Mouse (Mus musculus): ENCODE results near the gene Asic4.

DNA sequence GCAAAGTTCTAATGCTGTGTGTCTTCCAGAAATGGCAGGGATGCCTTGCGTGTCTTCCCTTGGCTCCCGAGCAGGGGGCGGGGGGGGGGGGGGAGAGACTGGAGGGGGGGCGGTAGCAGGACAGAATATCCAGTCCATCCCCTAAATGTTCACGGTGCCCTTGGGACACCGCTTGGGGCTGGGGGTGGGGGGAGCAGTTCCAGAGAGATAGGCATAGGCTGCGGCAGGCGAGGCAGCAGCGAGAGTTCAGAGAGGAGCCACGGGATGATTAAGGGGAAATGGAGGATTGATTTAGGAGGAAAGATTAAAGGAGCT lies 7.4 kb downstream of the Asic4 start:
- TF ChIP-seq MAX (IDR thresholded peaks at IDR 0.05; ENCODE audit: low read depth) (no peak), POLR2AphosphoS2 (IDR thresholded peaks at IDR 0.05; ENCODE audit: insufficient read length, low read depth) (no peak), TCF12 (IDR thresholded peaks at IDR 0.05; ENCODE audit: insufficient read depth, poor library complexity, severe bottlenecking) (no peak), SRF (IDR thresholded peaks at IDR 0.05; ENCODE audit: control insufficient read depth, insufficient read length, low read depth) (no peak), REST (IDR thresholded peaks at IDR 0.05; ENCODE audit: insufficient read depth, insufficient read length) (no peak)
